ENCODE assay signal across 9 mouse cellular contexts in the genomic region with DNA sequence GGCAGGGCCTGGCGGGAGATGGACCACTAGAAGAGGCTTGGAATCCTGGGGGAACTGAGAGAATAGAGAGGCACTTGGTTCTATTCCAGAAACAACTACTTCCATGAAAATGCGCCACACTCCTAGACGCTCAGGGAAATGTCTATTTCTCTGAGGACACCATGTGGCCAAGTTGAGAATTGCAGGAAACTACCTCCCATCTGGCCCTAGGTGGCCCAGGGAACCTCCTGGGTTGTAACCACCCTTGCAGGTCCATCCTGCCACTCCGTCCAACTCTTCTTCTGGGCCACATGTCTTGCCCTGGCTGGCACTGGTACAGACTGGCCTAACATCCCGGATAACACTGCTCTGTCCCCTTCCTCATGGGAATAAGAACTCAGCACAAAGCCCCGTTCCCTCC. TPM values are rescaled to one million over a fixed set of nuclear protein-coding genes. Genes with fewer than 3 reads are reported as not detected.
DNase-seq lines count a peak whose midpoint lies in the region; ATAC-seq and TF ChIP-seq lines count a peak whose summit lies in the region.
"Had no signal": no experiment of that assay in that cellular context is flagged by ENCODE, and none has a peak within 500 bp of the region (broad histone marks: within the 10 kb centered on the region; RNA-seq: fewer than 3 reads in every experiment).

No protein-coding gene starts in this region.

- DNase-seq in MEL (ENCODE audit: low read depth, low spot score) = peak; percentile 68
- peak; percentile 62 for DNase-seq in c-Kit-positive CD71-negative TER-119-negative erythroid progenitor cells, embryonic 14.5 days (ENCODE audit: low read depth)
- peak; percentile 85 for DNase-seq in hindbrain, embryonic 11.5 days (ENCODE audit: low spot score)
- peak; percentile 42 for DNase-seq in layer of hippocampus, adult 9-11 months
- peak; percentile 82 for DNase-seq in lung, postnatal 14 days
- DNase-seq in retina, embryonic 14.5 days (ENCODE audit: low spot score) = peak; percentile 89

- no peak overlapping the region for H3K4me3 ChIP-seq in MEL (ENCODE audit: control insufficient read depth in 1 of 2, insufficient read depth in 1 of 2, low read depth in 2 of 2, low read length in 2 of 2)
- no peak overlapping the region for H3K4me3 ChIP-seq in forebrain, embryonic 13.5 days
- H3K4me3 ChIP-seq in hindbrain, embryonic 11.5 days (ENCODE audit: low read depth, low read length) = no peak overlapping the region

- H3K27me3 ChIP-seq in MEL (ENCODE audit: control insufficient read depth in 1 of 2, insufficient read depth in 2 of 2, low read length in 2 of 2) = no peaks in the 10 kb centered on the region
- peaks cover 10% of the 10 kb centered on the region for H3K27me3 ChIP-seq in forebrain, embryonic 13.5 days
- peaks cover 2% of the 10 kb centered on the region for H3K27me3 ChIP-seq in hindbrain, embryonic 11.5 days (ENCODE audit: control insufficient read depth, insufficient read depth, low read length)

- H3K36me3 ChIP-seq in MEL (ENCODE audit: control insufficient read depth in 1 of 2, insufficient read depth in 2 of 2, low read length in 2 of 2) = no peaks in the 10 kb centered on the region
- no peaks in the 10 kb centered on the region for H3K36me3 ChIP-seq in forebrain, embryonic 13.5 days (ENCODE audit: poor library complexity, severe bottlenecking)
- no peaks in the 10 kb centered on the region for H3K36me3 ChIP-seq in hindbrain, embryonic 11.5 days (ENCODE audit: control insufficient read depth, insufficient read depth, low read length)

- H3K9ac ChIP-seq in MEL (ENCODE audit: control insufficient read depth, low read depth, low read length, poor library complexity, severe bottlenecking) = no peak overlapping the region
- no peak overlapping the region for H3K9ac ChIP-seq in forebrain, embryonic 13.5 days
- no peak overlapping the region for H3K9ac ChIP-seq in hindbrain, embryonic 11.5 days (ENCODE audit: low read depth, low read length)

- 0 out of 2 replicates have a peak, but pooled peaks have one; percentile 27 for ATAC-seq in forebrain, embryonic 13.5 days
- 0 out of 2 replicates have a peak, but pooled peaks have one; percentile 17 for ATAC-seq in hindbrain, embryonic 11.5 days (ENCODE audit: low FRiP score)
- no peak for ATAC-seq in inflammation-experienced regulatory T-cells, adult 6 months

- H3K79me2 ChIP-seq in MEL (ENCODE audit: control insufficient read depth, insufficient read depth, low read length, poor library complexity) = no peaks in the 10 kb centered on the region

- peaks cover 0 to 3% of the 10 kb centered on the region in 2 experiments; a peak in 2 of 4 replicates for H3K4me1 ChIP-seq in MEL (ENCODE audit: control insufficient read depth in 1 of 2, insufficient read depth in 2 of 2, low read length in 2 of 2)
- no peaks in the 10 kb centered on the region for H3K4me1 ChIP-seq in forebrain, embryonic 13.5 days
- H3K4me1 ChIP-seq in hindbrain, embryonic 11.5 days (replicated peaks; ENCODE audit: control insufficient read depth, insufficient read depth, low read length) = no peaks in the 10 kb centered on the region

- 19% methylated on average over 6 of the region's 6 CpGs for WGBS in forebrain, embryonic 13.5 days
- WGBS in hindbrain, embryonic 11.5 days = 24% methylated on average over 6 of the region's 6 CpGs

- no peaks in the 10 kb centered on the region for H3K9me3 ChIP-seq in MEL (replicated peaks; ENCODE audit: insufficient read depth, low read length)
- H3K9me3 ChIP-seq in forebrain, embryonic 13.5 days (replicated peaks) = no peaks in the 10 kb centered on the region
- no peaks in the 10 kb centered on the region for H3K9me3 ChIP-seq in hindbrain, embryonic 11.5 days (ENCODE audit: control insufficient read depth, low read length)

- no peak overlapping the region for H3K27ac ChIP-seq in MEL (ENCODE audit: control insufficient read depth, low read depth, low read length)
- H3K27ac ChIP-seq in forebrain, embryonic 13.5 days = no peak overlapping the region
- no peak overlapping the region for H3K27ac ChIP-seq in hindbrain, embryonic 11.5 days (ENCODE audit: low read depth, low read length)

- TF ChIP-seq POLR2A in MEL (IDR thresholded peaks at IDR 0.05; ENCODE audit: control insufficient read depth in 1 of 2, insufficient read depth in 1 of 2, low read depth in 1 of 2, low read length in 2 of 2, poor library complexity in 1 of 2) = no peak

- peak; percentile 60 for TF ChIP-seq RAD21 in MEL (IDR thresholded peaks at IDR 0.05; ENCODE audit: low read depth, low read length)

- H3K4me2 ChIP-seq in forebrain, embryonic 13.5 days = no peak overlapping the region
- H3K4me2 ChIP-seq in hindbrain, embryonic 11.5 days (replicated peaks; ENCODE audit: low read depth, low read length) = no peak overlapping the region

- no peak for TF ChIP-seq EP300 in MEL (IDR thresholded peaks at IDR 0.05; ENCODE audit: low read depth in 1 of 2, low read length in 2 of 2)

- TF ChIP-seq CTCF in MEL (IDR thresholded peaks at IDR 0.05 in 2 of 3, conservative IDR thresholded peaks at IDR 0.05 in 1 of 3; ENCODE audit: control insufficient read depth in 1 of 3, insufficient read depth in 1 of 3, low read depth in 2 of 3, low read length in 3 of 3, poor library complexity in 1 of 3, severe bottlenecking in 1 of 3) = peak; percentile 56 to 86 (median 78)

TF ChIP-seq in MEL, 35 proteins besides CTCF, POLR2A, EP300 and RAD21:
- no peak for TF ChIP-seq MAFK (IDR thresholded peaks at IDR 0.05; ENCODE audit: borderline replicate concordance, low read depth, low read length)
- peak; percentile 66 for TF ChIP-seq SMC3 (IDR thresholded peaks at IDR 0.05; ENCODE audit: low read depth, low read length)
- TF ChIP-seq UBTF (IDR thresholded peaks at IDR 0.05; ENCODE audit: borderline replicate concordance, insufficient read depth, low read depth, low read length) = no peak
- TF ChIP-seq TAL1 (IDR thresholded peaks at IDR 0.05; ENCODE audit: low read length) = no peak

RNA-seq across cellular contexts. Expression of a gene that starts 7.3 kb away (rescaled TPM):
- not detected in 2 replicates for total RNA-seq in MEL (2012; rRNA removed)
- not detected for polyA plus RNA-seq in MEL (2012; ENCODE audit: insufficient read depth in 1 of 2, insufficient read length in 2 of 2, low read depth in 1 of 2, low replicate concordance in 2 of 2, missing spikeins in 1 of 2)
- polyA plus RNA-seq in forebrain, embryonic 13.5 days (2015; fragmentation: Nextera tagmentation; extraction: Ambion mirVana) = not detected in 2 replicates
- polyA plus RNA-seq in hindbrain, embryonic 11.5 days (2014; fragmentation: Nextera tagmentation; extraction: Ambion mirVana) = not detected in 2 replicates
- not detected for polyA plus RNA-seq in inflammation-experienced regulatory T-cells, adult 6 months (2017; shearing (Covaris generic))
- total RNA-seq: gastrocnemius, postnatal 36 days had no signal

RNA-seq across cellular contexts. Expression of a gene that starts 24.2 kb away (rescaled TPM):
- not detected in 2 replicates for total RNA-seq in MEL (2012; rRNA removed)
- polyA plus RNA-seq in MEL (2012; ENCODE audit: insufficient read depth in 1 of 2, insufficient read length in 2 of 2, low read depth in 1 of 2, low replicate concordance in 2 of 2, missing spikeins in 1 of 2) = not detected
- 0.90 and 1.1 TPM in 2 replicates for polyA plus RNA-seq in forebrain, embryonic 13.5 days (2015; fragmentation: Nextera tagmentation; extraction: Ambion mirVana)
- 0.42 and 0.78 TPM in 2 replicates for polyA plus RNA-seq in hindbrain, embryonic 11.5 days (2014; fragmentation: Nextera tagmentation; extraction: Ambion mirVana)
- polyA plus RNA-seq in inflammation-experienced regulatory T-cells, adult 6 months (2017; shearing (Covaris generic)) = under 1 TPM in 2 of 3 experiments, not detected in 1; 0.24 to 0.29 TPM
- total RNA-seq: gastrocnemius, postnatal 36 days had no signal

RNA-seq across cellular contexts. Expression of a gene that starts 43.3 kb away (rescaled TPM):
- 0.16 and 0.23 TPM in 2 replicates for total RNA-seq in MEL (2012; rRNA removed)
- under 1 TPM in 1 of 2 experiments, not detected in 1; 0.40 TPM for polyA plus RNA-seq in MEL (2012; ENCODE audit: insufficient read depth in 1 of 2, insufficient read length in 2 of 2, low read depth in 1 of 2, low replicate concordance in 2 of 2, missing spikeins in 1 of 2)
- 0.39 and 0.64 TPM in 2 replicates for polyA plus RNA-seq in forebrain, embryonic 13.5 days (2015; fragmentation: Nextera tagmentation; extraction: Ambion mirVana)
- polyA plus RNA-seq in hindbrain, embryonic 11.5 days (2014; fragmentation: Nextera tagmentation; extraction: Ambion mirVana) = 0.19 and 0.60 TPM in 2 replicates
- under 1 TPM in 1 of 3 experiments, not detected in 2; 0.25 TPM for polyA plus RNA-seq in inflammation-experienced regulatory T-cells, adult 6 months (2017; shearing (Covaris generic))
- total RNA-seq: gastrocnemius, postnatal 36 days had no signal

RNA-seq across cellular contexts. Expression of a gene that starts 43.4 kb away (rescaled TPM):
- 3.4 and 3.9 TPM in 2 replicates for total RNA-seq in MEL (2012; rRNA removed)
- polyA plus RNA-seq in MEL (2012; ENCODE audit: insufficient read depth in 1 of 2, insufficient read length in 2 of 2, low read depth in 1 of 2, low replicate concordance in 2 of 2, missing spikeins in 1 of 2) = 1 to 10 TPM in 1 of 2 experiments, not detected in 1; 8.7 TPM
- polyA plus RNA-seq in forebrain, embryonic 13.5 days (2015; fragmentation: Nextera tagmentation; extraction: Ambion mirVana) = 12.7 and 14.2 TPM in 2 replicates
- polyA plus RNA-seq in hindbrain, embryonic 11.5 days (2014; fragmentation: Nextera tagmentation; extraction: Ambion mirVana) = 7.6 and 8.4 TPM in 2 replicates
- 1 to 10 TPM; 2.1 to 5.1 (median 3.1) TPM for polyA plus RNA-seq in inflammation-experienced regulatory T-cells, adult 6 months (2017; shearing (Covaris generic))

RNA-seq across cellular contexts. Expression of a gene that starts 53.6 kb away (rescaled TPM):
- 0.10 and 0.19 TPM in 2 replicates for total RNA-seq in MEL (2012; rRNA removed)
- under 1 TPM in 1 of 2 experiments, not detected in 1; 0.08 TPM for polyA plus RNA-seq in MEL (2012; ENCODE audit: insufficient read depth in 1 of 2, insufficient read length in 2 of 2, low read depth in 1 of 2, low replicate concordance in 2 of 2, missing spikeins in 1 of 2)
- 0.21 TPM in 1 of 2 replicates, not detected in the other for polyA plus RNA-seq in forebrain, embryonic 13.5 days (2015; fragmentation: Nextera tagmentation; extraction: Ambion mirVana)
- polyA plus RNA-seq in hindbrain, embryonic 11.5 days (2014; fragmentation: Nextera tagmentation; extraction: Ambion mirVana) = not detected in 2 replicates
- under 1 TPM in 1 of 3 experiments, not detected in 2; 0.79 TPM for polyA plus RNA-seq in inflammation-experienced regulatory T-cells, adult 6 months (2017; shearing (Covaris generic))
